Mouse (Mus musculus) neural tube, embryonic 15.5 days (tissue): ENCODE measurements at regions not wholly inside any gene's neighbourhood (a gene's known extent, or its start where the extent isn't known, plus 50 kb on each side); places are given as distances from the start of the nearest gene placed in this dataset.
"Not testable (repeated sequence)": the region's sequence is repeated elsewhere in the genome, so short reads cannot be mapped to it uniquely, and the experiment has no call there.

Source experiments
- ATAC-seq: fragments of 200-750 bp; cut with Nextera tagmentation; 2 replicates; pipeline ENCODE4 v1.8.0; 2017; ENCODE audit warnings: mild to moderate bottlenecking, moderate TSS enrichment, moderate library complexity; ENCODE audit not compliant: low FRiP score
- H3K27ac ChIP-seq: fragments of 300-500 bp; sonication (generic); replicated peaks from 2 replicates; pipeline ENCODE4 v1.5.1; 2015; ENCODE audit warnings: mild to moderate bottlenecking, inconsistent platforms
- H3K27me3 ChIP-seq: fragments of 300-500 bp; sonication (generic); replicated peaks from 2 replicates; pipeline ENCODE4 v1.6.1; 2015; ENCODE audit warnings: inconsistent platforms
- H3K36me3 ChIP-seq: fragments of 300-500 bp; sonication (generic); 2 replicates; pipeline ENCODE4 v1.6.1; 2015; ENCODE audit warnings: inconsistent platforms
- H3K4me1 ChIP-seq: fragments of 300-500 bp; sonication (generic); 2 replicates; pipeline ENCODE4 v1.6.1; 2015; ENCODE audit warnings: inconsistent platforms
- H3K4me2 ChIP-seq: fragments of 300-500 bp; sonication (generic); 2 replicates; pipeline ENCODE4 v1.6.1; 2015; ENCODE audit warnings: inconsistent platforms, mild to moderate bottlenecking, moderate library complexity
- H3K4me3 ChIP-seq: fragments of 300-500 bp; sonication (generic); replicated peaks from 2 replicates; pipeline ENCODE4 v1.5.1; 2015; ENCODE audit warnings: mild to moderate bottlenecking, inconsistent platforms
- H3K9ac ChIP-seq: fragments of 300-500 bp; sonication (generic); replicated peaks from 2 replicates; pipeline ENCODE4 v1.6.1; 2015; ENCODE audit warnings: mild to moderate bottlenecking, inconsistent platforms
- H3K9me3 ChIP-seq: fragments of 300-500 bp; sonication (generic); replicated peaks from 2 replicates; pipeline ENCODE4 v1.6.1; 2016; ENCODE audit warnings: inconsistent platforms
- WGBS: fragments of 180-500 bp; shearing (Covaris S2); methylation state at CpG from one replicate; pipeline ENCODE4 v1.1.7; 2015; ENCODE audit warnings: mixed read lengths; 5-methylcytosine and 5-hydroxymethylcytosine counted together

GRCm38 (mm10) chr11:91310212-91310742, 267.1 kb downstream of the Kif2b start:
- no peaks in the 10 kb centered on the region for H3K27me3 ChIP-seq
- no peak overlapping the region for H3K4me2 ChIP-seq
- no peaks in the 10 kb centered on the region for H3K36me3 ChIP-seq
- no peak overlapping the region for H3K4me3 ChIP-seq
- H3K4me1 ChIP-seq: no peaks in the 10 kb centered on the region
- no peak for ATAC-seq
- 70% methylated on average over 3 of the region's 3 CpGs for WGBS
- no peaks in the 10 kb centered on the region for H3K9me3 ChIP-seq
- H3K27ac ChIP-seq: no peak overlapping the region
- H3K9ac ChIP-seq: no peak overlapping the region

- H3K4me3 ChIP-seq: no peak overlapping the region
- no peaks in the 10 kb centered on the region for H3K9me3 ChIP-seq
- no peak for ATAC-seq
- H3K27ac ChIP-seq: no peak overlapping the region
- H3K4me1 ChIP-seq: 0 out of 2 replicates have a peak, but pooled peaks cover 6% of the 10 kb centered on the region
- H3K36me3 ChIP-seq: no peaks in the 10 kb centered on the region
- 50% methylated on average over 10 of the region's 10 CpGs for WGBS
- H3K27me3 ChIP-seq: no peaks in the 10 kb centered on the region
- H3K4me2 ChIP-seq: no peak overlapping the region
- no peak overlapping the region for H3K9ac ChIP-seq
Observed at GRCm38 (mm10) chr11:91289194-91290123, 287.9 kb downstream of the Kif2b start.

GRCm38 (mm10) chr11:91286376-91286775, 291.0 kb downstream of the Kif2b start:
- no peaks in the 10 kb centered on the region for H3K36me3 ChIP-seq
- no peaks in the 10 kb centered on the region for H3K27me3 ChIP-seq
- no peak for ATAC-seq
- no peak overlapping the region for H3K4me2 ChIP-seq
- no peak overlapping the region for H3K4me3 ChIP-seq
- no peak overlapping the region for H3K27ac ChIP-seq
- 0 out of 2 replicates have a peak, but pooled peaks cover 6% of the 10 kb centered on the region for H3K4me1 ChIP-seq
- no peak overlapping the region for H3K9ac ChIP-seq
- no peaks in the 10 kb centered on the region for H3K9me3 ChIP-seq

DNA sequence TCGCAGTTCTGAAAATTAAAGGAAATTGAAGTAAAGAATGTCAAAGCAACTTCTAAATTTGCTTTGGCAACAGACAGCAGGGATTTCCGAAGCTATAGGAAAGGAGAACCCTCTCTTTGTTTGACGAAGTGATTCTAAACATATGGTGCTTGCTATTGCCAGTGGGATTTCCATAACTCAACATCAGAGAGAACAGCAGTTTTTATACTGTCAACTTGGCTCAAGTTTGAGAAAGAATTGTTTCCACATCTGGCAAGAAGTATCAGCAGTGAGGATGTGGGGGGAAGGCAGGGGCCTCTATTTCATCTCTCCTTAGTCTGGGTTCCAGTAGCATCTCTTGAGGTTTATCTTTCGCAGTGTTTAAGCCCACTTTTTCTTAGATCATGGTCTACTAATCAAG, 315.1 kb downstream of the Kif2b start:
- H3K9ac ChIP-seq: no peak overlapping the region
- H3K4me1 ChIP-seq: peaks cover 5% of the 10 kb centered on the region; the same call in 1 of the 2 replicates
- no peak overlapping the region for H3K4me3 ChIP-seq
- H3K4me2 ChIP-seq: no peak overlapping the region
- no peaks in the 10 kb centered on the region for H3K27me3 ChIP-seq
- H3K36me3 ChIP-seq: no peaks in the 10 kb centered on the region
- no peak overlapping the region for H3K27ac ChIP-seq
- WGBS: 68% methylated on average over 4 of the region's 4 CpGs
- no peak for ATAC-seq
- H3K9me3 ChIP-seq: no peaks in the 10 kb centered on the region

- ATAC-seq, H3K4me1 ChIP-seq, H3K9ac ChIP-seq, H3K4me2 ChIP-seq, H3K27ac ChIP-seq, H3K4me3 ChIP-seq, H3K36me3 ChIP-seq, H3K27me3 ChIP-seq, H3K9me3 ChIP-seq: not testable (repeated sequence)
- WGBS: 76% methylated on average over 3 of the region's 3 CpGs
Observed at GRCm38 (mm10) chr11:91242061-91242460, 335.3 kb downstream of the Kif2b start.

GRCm38 (mm10) chr11:91216158-91216557, 361.2 kb downstream of the Kif2b start:
- Histone ChIP-seq H3K27ac (no peak overlapping the region), H3K27me3 (no peaks in the 10 kb centered on the region), H3K36me3 (no peaks in the 10 kb centered on the region), H3K4me1 (no peaks in the 10 kb centered on the region), H3K4me3 (no peak overlapping the region), H3K9me3 (no peaks in the 10 kb centered on the region), H3K4me2 (no peak overlapping the region), H3K9ac (no peak overlapping the region)
- ATAC-seq: no peak
- WGBS: 45% methylated on average over 1 of the region's 1 CpGs

DNA sequence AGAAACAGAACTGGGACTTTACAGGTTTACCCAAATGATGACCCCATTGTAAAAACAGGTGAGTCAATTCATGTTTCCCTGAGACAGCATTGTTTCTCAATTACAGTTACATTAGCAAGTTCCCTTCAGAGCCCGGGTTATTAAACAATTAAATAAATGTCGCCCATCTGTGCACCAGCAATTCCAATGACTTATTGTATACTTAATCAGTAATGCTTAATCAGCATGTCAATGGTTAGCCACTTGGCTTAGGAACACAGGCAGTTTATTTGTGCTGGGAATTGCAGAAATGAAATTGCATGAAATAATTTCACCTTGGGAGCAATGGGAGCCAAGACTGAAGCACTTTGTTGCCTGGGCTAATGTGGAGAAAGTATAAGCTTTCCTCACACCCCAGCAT, 364.3 kb downstream of the Kif2b start:
- H3K36me3 ChIP-seq: no peaks in the 10 kb centered on the region
- WGBS: 27% methylated on average over 2 of the region's 2 CpGs
- no peak overlapping the region for H3K9ac ChIP-seq
- no peaks in the 10 kb centered on the region for H3K9me3 ChIP-seq
- no peaks in the 10 kb centered on the region for H3K4me1 ChIP-seq
- no peak overlapping the region for H3K27ac ChIP-seq
- H3K4me3 ChIP-seq: no peak overlapping the region
- no peaks in the 10 kb centered on the region for H3K27me3 ChIP-seq
- no peak overlapping the region for H3K4me2 ChIP-seq
- ATAC-seq: peak; percentile 50; the same call in 1 of the 2 replicates

DNA sequence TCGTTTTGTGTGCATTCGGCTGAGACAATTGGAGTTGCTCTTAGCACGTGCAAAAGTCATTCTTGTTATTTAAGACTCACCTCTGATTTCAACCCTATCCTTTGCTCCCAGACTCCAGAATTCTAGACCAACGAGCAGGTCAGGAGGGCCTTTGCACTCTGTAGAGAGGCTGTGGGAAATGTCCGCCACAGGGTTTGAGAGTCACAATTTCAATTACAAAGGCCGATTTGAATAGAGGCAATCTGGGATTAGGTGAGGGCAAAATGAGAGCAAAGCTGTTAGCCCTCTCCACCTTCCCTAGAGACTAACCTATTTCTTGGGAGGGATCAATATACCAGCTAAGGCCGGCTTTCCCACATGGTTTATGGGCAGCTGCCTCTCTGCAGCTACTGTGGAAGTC, 370.9 kb downstream of the Kif2b start:
- WGBS: 24% methylated on average over 7 of the region's 7 CpGs

DNA sequence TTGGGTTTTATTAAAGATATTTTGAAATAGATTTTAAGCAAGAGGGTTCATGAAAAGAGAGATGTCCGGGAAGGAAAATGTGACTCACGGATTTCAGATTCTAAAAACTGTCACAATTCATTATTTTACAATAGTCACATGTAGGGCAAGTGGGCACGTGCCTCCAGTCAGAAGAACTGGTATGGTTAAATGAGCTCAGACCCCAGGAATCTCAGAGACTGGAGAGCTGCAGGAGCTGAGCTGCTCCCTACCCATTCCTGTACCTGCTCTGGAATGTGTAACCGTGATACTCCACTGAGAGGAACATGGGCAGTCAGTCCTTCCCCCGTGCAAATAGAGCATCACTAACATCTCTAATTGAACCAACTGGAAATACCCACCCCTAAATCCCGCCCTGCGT, 372.9 kb downstream of the Kif2b start:
- H3K27me3 ChIP-seq: no peaks in the 10 kb centered on the region
- peaks cover 7% of the 10 kb centered on the region for H3K4me1 ChIP-seq
- no peak overlapping the region for H3K4me2 ChIP-seq
- WGBS: 70% methylated on average over 7 of the region's 7 CpGs
- no peaks in the 10 kb centered on the region for H3K9me3 ChIP-seq
- no peak overlapping the region for H3K4me3 ChIP-seq
- H3K27ac ChIP-seq: no peak overlapping the region
- H3K9ac ChIP-seq: no peak overlapping the region
- H3K36me3 ChIP-seq: no peaks in the 10 kb centered on the region
- no peak for ATAC-seq

More for the DNA sequence above, 370.9 kb downstream of the Kif2b start:
- no peaks in the 10 kb centered on the region for H3K27me3 ChIP-seq
- H3K4me3 ChIP-seq: no peak overlapping the region
- no peak for ATAC-seq
- 0 out of 2 replicates have a peak overlapping the region, but pooled peaks have one; percentile 5 for H3K27ac ChIP-seq
- H3K36me3 ChIP-seq: no peaks in the 10 kb centered on the region
- no peak overlapping the region for H3K4me2 ChIP-seq
- peaks cover 7% of the 10 kb centered on the region for H3K4me1 ChIP-seq
- H3K9me3 ChIP-seq: no peaks in the 10 kb centered on the region
- no peak overlapping the region for H3K9ac ChIP-seq

DNA sequence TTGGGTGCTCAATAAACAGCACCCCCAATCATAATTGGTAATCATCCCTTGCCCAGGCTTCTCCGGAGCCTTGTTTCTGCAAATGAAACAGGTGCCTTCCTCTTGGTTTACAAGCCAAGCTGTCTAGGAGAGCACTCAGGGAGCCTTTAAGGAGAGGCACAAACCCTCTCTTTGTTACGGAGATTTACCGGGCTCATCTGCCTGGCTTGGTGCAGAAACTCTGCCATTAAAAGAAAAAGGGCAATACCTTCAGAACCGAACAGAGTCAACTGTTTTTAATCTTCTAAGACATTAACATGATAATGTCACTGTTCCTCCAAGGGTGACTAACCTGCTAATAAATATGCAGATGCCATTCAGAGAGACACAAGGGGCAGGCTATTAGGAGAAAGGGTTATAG, 380.5 kb downstream of the Kif2b start:
- Histone ChIP-seq H3K4me3 (no peak overlapping the region), H3K9ac (no peak overlapping the region), H3K36me3 (no peaks in the 10 kb centered on the region), H3K27me3 (no peaks in the 10 kb centered on the region), H3K4me2 (no peak overlapping the region), H3K9me3 (no peaks in the 10 kb centered on the region), H3K4me1 (0 out of 2 replicates have a peak, but pooled peaks cover 2% of the 10 kb centered on the region), H3K27ac (no peak overlapping the region)
- WGBS: 8% methylated on average over 4 of the region's 4 CpGs
- no peak for ATAC-seq

DNA sequence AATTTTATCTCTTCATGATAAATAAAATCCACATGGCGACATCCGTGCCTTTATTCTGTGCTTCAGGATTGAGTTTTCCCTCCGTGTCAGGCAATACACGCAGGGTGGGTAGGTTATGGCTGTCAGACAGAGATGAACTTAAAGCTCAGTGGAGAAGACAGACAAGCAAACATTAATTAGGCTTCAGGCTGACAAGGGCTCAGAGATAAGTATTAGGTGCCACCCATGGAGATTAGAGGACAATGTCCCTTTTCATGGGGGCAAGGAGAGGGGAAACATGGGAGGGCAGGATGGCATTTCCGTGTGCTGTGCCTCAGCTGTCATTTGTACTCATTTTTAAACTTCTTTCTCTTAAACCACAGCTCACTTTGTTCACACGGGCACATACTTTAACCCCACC, 381.0 kb downstream of the Kif2b start:
- WGBS: 30% methylated on average over 6 of the region's 6 CpGs
- Histone ChIP-seq H3K4me2 (no peak overlapping the region), H3K4me1 (0 out of 2 replicates have a peak, but pooled peaks cover 2% of the 10 kb centered on the region), H3K27me3 (no peaks in the 10 kb centered on the region), H3K4me3 (no peak overlapping the region), H3K36me3 (no peaks in the 10 kb centered on the region), H3K9ac (no peak overlapping the region), H3K27ac (no peak overlapping the region), H3K9me3 (no peaks in the 10 kb centered on the region)
- ATAC-seq: no peak

DNA sequence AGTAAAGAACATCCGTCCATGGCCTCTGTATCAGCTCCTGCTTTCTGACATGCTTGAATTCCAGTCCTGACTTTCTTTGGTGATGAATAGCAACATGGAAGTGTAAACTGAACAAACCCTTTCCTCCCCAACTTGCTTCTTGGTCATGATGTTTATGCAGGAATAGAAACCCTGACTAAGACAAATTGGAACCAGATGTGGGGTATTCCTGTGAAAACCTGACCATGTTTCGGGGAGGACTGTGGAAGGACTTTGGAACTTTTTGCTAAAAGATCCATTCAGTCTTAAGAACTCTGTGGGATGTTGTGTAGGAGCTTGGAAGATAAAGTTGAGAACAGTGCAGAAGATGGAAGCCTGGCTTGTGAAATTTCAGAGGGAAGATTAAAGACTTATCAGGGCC, 410.0 kb downstream of the Kif2b start:
- not testable (repeated sequence) for H3K4me2 ChIP-seq, H3K27me3 ChIP-seq, H3K4me3 ChIP-seq, H3K4me1 ChIP-seq, H3K9me3 ChIP-seq, H3K9ac ChIP-seq, H3K27ac ChIP-seq, ATAC-seq, H3K36me3 ChIP-seq
- 78% methylated on average over 2 of the region's 2 CpGs for WGBS
